Mouse (Mus musculus) T-cell, adult 2 months (primary cell): ENCODE measurements around the gene Plppr1.
"Not testable (repeated sequence)": the region's sequence is repeated elsewhere in the genome, so short reads cannot be mapped to it uniquely, and the experiment has no call there.

Experiments
- DNase-seq: peaks from one replicate; pipeline ENCODE4 v3.0.0; 2022; ENCODE audit warnings: low spot score

Plppr1 gene

GRCm38 (mm10) chr4:49383576-49384318 is 324.7 kb downstream of the Plppr1 start:
- not testable (repeated sequence) for DNase-seq

GRCm38 (mm10) chr4:49386873-49387272 is 327.8 kb downstream of the Plppr1 start:
- no peak for DNase-seq
